Mouse (Mus musculus): ENCODE results near the gene Trim46.

GRCm38 (mm10) chr3:89295685-89296230 lies 49.6 kb upstream of the Trim46 start:
- 0 out of 2 replicates have a peak, but pooled peaks have one; percentile 7 for TF ChIP-seq CTCF (IDR thresholded peaks at IDR 0.05; ENCODE audit: borderline replicate concordance, control insufficient read depth, extremely low read depth, insufficient read depth, low read length, poor library complexity)
- no peak for TF ChIP-seq POLR2A (IDR thresholded peaks at IDR 0.05; ENCODE audit: control insufficient read depth, extremely low read depth, insufficient read depth, low read length, poor library complexity)
